Mouse (Mus musculus) CH12.LX (cell line): ENCODE data around the gene Slc12a6.

ENCODE experiments used
- BHLHE40 ChIP-seq: IDR thresholded peaks from 2 replicates; pipeline ENCODE4 v1.6.1; 2011; ENCODE audit warnings: mild to moderate bottlenecking, low read depth, low read length, improper control_type of control experiment
- NRF1 ChIP-seq: IDR thresholded peaks from 2 replicates; pipeline ENCODE4 v1.6.1; 2014; ENCODE audit warnings: low read depth, mild to moderate bottlenecking, inconsistent platforms, low read length, improper control_type of control experiment, moderate library complexity

GRCm38 (mm10) chr2:112261748-112262653, 3.6 kb upstream of the Slc12a6 start, which contains the start of gene Nop10:
- TF ChIP-seq BHLHE40 (peak; percentile 88), NRF1 (peak; percentile 73)
